Mouse (Mus musculus) layer of hippocampus, postnatal 14 days (tissue): ENCODE data around the gene Enc1. TPM values are rescaled to one million over a fixed set of nuclear protein-coding genes. Genes with fewer than 3 reads are reported as not detected.
A peak's percentile ranks its signal among the peaks of the same experiment; 100 is the strongest.
"Not testable (repeated sequence)": the region's sequence is repeated elsewhere in the genome, so short reads cannot be mapped to it uniquely, and the experiment has no call there.

Experiments used
- DNase-seq, 2 experiments: peaks; one replicate each; pipeline ENCODE4 v3.0.0; 2021 to 2022; ENCODE audit warnings: low spot score in 2 of 2, mixed read lengths in 1 of 2
- total RNA-seq, 2 experiments: library from RNA; stranded (reverse); gene quantifications; 2 replicates each; pipeline ENCODE4 v1.2.3; 2021

The Enc1 gene
- total RNA-seq, 2 experiments from 2014 or later, result 582 to 626 TPM

- DNase-seq, result no peak
Measured at GRCm38 (mm10) chr13:97250148-97250547, 9.2 kb downstream of the Enc1 start.

GRCm38 (mm10) chr13:97250551-97251380 is 9.9 kb downstream of the Enc1 start:
- DNase-seq, result no peak

GRCm38 (mm10) chr13:97251736-97252135 is 10.8 kb downstream of the Enc1 start:
- DNase-seq, result no peak

GRCm38 (mm10) chr13:97252469-97252868 is 11.6 kb downstream of the Enc1 start:
- DNase-seq, result peak in 1 of 2 experiments; percentile 28

- DNase-seq, result peak in 1 of 2 experiments; percentile 50
Measured at GRCm38 (mm10) chr13:97253418-97253981, 12.6 kb downstream of the Enc1 start.

GRCm38 (mm10) chr13:97253994-97254393 is 13.1 kb downstream of the Enc1 start:
- DNase-seq, result no peak

GRCm38 (mm10) chr13:97254564-97255164 is 13.8 kb downstream of the Enc1 start:
- DNase-seq, result peak in 1 of 2 experiments; percentile 15

GRCm38 (mm10) chr13:97255976-97256848 is 15.3 kb downstream of the Enc1 start:
- DNase-seq, result peak in 1 of 2 experiments; percentile 40

- no peak for DNase-seq
Measured at GRCm38 (mm10) chr13:97256849-97257379, 16.0 kb downstream of the Enc1 start.

- no peak for DNase-seq
Measured at GRCm38 (mm10) chr13:97259271-97259670, 18.4 kb downstream of the Enc1 start.

GRCm38 (mm10) chr13:97260456-97261180 is 19.7 kb downstream of the Enc1 start:
- no peak for DNase-seq

GRCm38 (mm10) chr13:97261549-97261948 is 20.6 kb downstream of the Enc1 start:
- DNase-seq, result no peak

GRCm38 (mm10) chr13:97262676-97263075 is 21.8 kb downstream of the Enc1 start:
- no peak for DNase-seq

- DNase-seq, result not testable (repeated sequence)
Measured at GRCm38 (mm10) chr13:97265534-97265933, 24.6 kb downstream of the Enc1 start.

GRCm38 (mm10) chr13:97270723-97271122 is 29.8 kb downstream of the Enc1 start:
- no peak for DNase-seq

GRCm38 (mm10) chr13:97271641-97272040 is 30.7 kb downstream of the Enc1 start:
- DNase-seq, result no peak

GRCm38 (mm10) chr13:97274757-97275156 is 33.9 kb downstream of the Enc1 start:
- DNase-seq, result no peak

GRCm38 (mm10) chr13:97275482-97275881 is 34.6 kb downstream of the Enc1 start:
- DNase-seq, result no peak

GRCm38 (mm10) chr13:97282051-97282910 is 41.4 kb downstream of the Enc1 start:
- peak in 1 of 2 experiments; percentile 14 for DNase-seq
